Mouse (Mus musculus) kidney, adult 2 months (tissue): ENCODE data around the gene 2310033P09Rik.

ENCODE experiments used
- CTCF ChIP-seq: fragments of 200-500 bp; conservative IDR thresholded peaks from 2 replicates; pipeline ENCODE4 v1.5.1; 2011; ENCODE audit warnings: low read depth, mild to moderate bottlenecking, control low read depth, low read length, moderate library complexity, mixed read lengths; ENCODE audit not compliant: insufficient read depth, insufficient read length
- POLR2A ChIP-seq: fragments of 200-500 bp; IDR thresholded peaks from one replicate; pipeline ENCODE4 v1.6.1; 2011; ENCODE audit warnings: low read depth, low read length, control low read depth

DNA sequence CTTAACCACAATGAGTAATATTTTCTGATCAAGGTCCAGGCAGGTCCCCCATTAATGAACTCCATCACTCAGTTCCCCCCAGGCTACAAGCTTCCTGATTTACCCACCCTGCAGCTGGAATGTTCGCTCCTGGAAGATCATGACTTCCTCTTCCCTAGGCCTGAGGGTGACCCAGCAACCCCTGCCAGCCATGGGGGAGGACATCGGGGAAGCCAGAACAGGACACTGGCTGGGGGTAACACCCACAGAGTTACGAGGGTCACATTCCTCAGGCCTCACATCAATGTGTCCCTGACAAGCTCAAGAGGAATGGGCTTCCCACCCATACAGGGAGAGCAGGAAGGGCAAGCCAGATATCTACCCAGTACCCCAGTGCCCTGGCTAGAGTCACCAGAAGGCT, 38.3 kb upstream of the 2310033P09Rik start:
- TF ChIP-seq CTCF, result no peak
- no peak for TF ChIP-seq POLR2A
